Mouse (Mus musculus): ENCODE measurements around the gene Acap2.

Acap2 gene

GRCm38 (mm10) chr16:31172229-31172628 is 28.8 kb downstream of the Acap2 start:
- TF ChIP-seq CTCF (conservative IDR thresholded peaks at IDR 0.05; ENCODE audit: low read length) = no peak
- no peak for TF ChIP-seq POU5F1 (IDR thresholded peaks at IDR 0.05; ENCODE audit: borderline replicate concordance, low read length)
- TF ChIP-seq NANOG (IDR thresholded peaks at IDR 0.05; ENCODE audit: borderline replicate concordance, low read length) = no peak
- Histone ChIP-seq H3K9me3 (ENCODE audit: low read length) (no peaks in the 10 kb centered on the region), H3K36me3 (ENCODE audit: insufficient read depth, low read length) (no peaks in the 10 kb centered on the region), H3K27me3 (ENCODE audit: insufficient read depth, low read length) (no peaks in the 10 kb centered on the region), H3K4me1 (replicated peaks; ENCODE audit: low read depth, low read length) (peaks cover 73% of the 10 kb centered on the region), H3K4me3 (replicated peaks; ENCODE audit: low read length) (no peak overlapping the region)

GRCm38 (mm10) chr16:31171418-31171817 is 29.6 kb downstream of the Acap2 start:
- H3K4me1 ChIP-seq (replicated peaks; ENCODE audit: low read depth, low read length) = peaks cover 74% of the 10 kb centered on the region
- H3K27me3 ChIP-seq (ENCODE audit: insufficient read depth, low read length) = no peaks in the 10 kb centered on the region
- H3K9me3 ChIP-seq (ENCODE audit: low read length) = no peaks in the 10 kb centered on the region
- TF ChIP-seq CTCF (conservative IDR thresholded peaks at IDR 0.05; ENCODE audit: low read length) = no peak
- no peak for TF ChIP-seq NANOG (IDR thresholded peaks at IDR 0.05; ENCODE audit: borderline replicate concordance, low read length)
- TF ChIP-seq POU5F1 (IDR thresholded peaks at IDR 0.05; ENCODE audit: borderline replicate concordance, low read length) = no peak
- no peaks in the 10 kb centered on the region for H3K36me3 ChIP-seq (ENCODE audit: insufficient read depth, low read length)
- no peak overlapping the region for H3K4me3 ChIP-seq (replicated peaks; ENCODE audit: low read length)

GRCm38 (mm10) chr16:31170297-31170696 is 30.7 kb downstream of the Acap2 start:
- H3K9me3 ChIP-seq (ENCODE audit: low read length) = no peaks in the 10 kb centered on the region
- H3K4me3 ChIP-seq (replicated peaks; ENCODE audit: low read length) = peak overlapping the region; percentile 30; the same call in 1 of the 2 replicates
- H3K4me1 ChIP-seq (replicated peaks; ENCODE audit: low read depth, low read length) = peaks cover 72% of the 10 kb centered on the region
- H3K27me3 ChIP-seq (ENCODE audit: insufficient read depth, low read length) = no peaks in the 10 kb centered on the region
- H3K36me3 ChIP-seq (ENCODE audit: insufficient read depth, low read length) = no peaks in the 10 kb centered on the region
- no peak for TF ChIP-seq POU5F1 (IDR thresholded peaks at IDR 0.05; ENCODE audit: borderline replicate concordance, low read length)
- TF ChIP-seq CTCF (conservative IDR thresholded peaks at IDR 0.05; ENCODE audit: low read length) = peak; percentile 67

- Histone ChIP-seq H3K36me3 (ENCODE audit: insufficient read depth, low read length) (no peaks in the 10 kb centered on the region), H3K4me3 (replicated peaks; ENCODE audit: low read length) (peak overlapping the region; percentile 30; the same call in 1 of the 2 replicates), H3K9me3 (ENCODE audit: low read length) (no peaks in the 10 kb centered on the region), H3K27me3 (ENCODE audit: insufficient read depth, low read length) (no peaks in the 10 kb centered on the region), H3K4me1 (replicated peaks; ENCODE audit: low read depth, low read length) (peaks cover 70% of the 10 kb centered on the region)
- TF ChIP-seq POU5F1 (IDR thresholded peaks at IDR 0.05; ENCODE audit: borderline replicate concordance, low read length) (peak; percentile 36; the same call in 1 of the 2 replicates), CTCF (conservative IDR thresholded peaks at IDR 0.05; ENCODE audit: low read length) (no peak), NANOG (IDR thresholded peaks at IDR 0.05; ENCODE audit: borderline replicate concordance, low read length) (no peak)
Measured at GRCm38 (mm10) chr16:31169596-31169995, 31.4 kb downstream of the Acap2 start.

- TF ChIP-seq CTCF (conservative IDR thresholded peaks at IDR 0.05; ENCODE audit: low read length) (no peak), POU5F1 (IDR thresholded peaks at IDR 0.05; ENCODE audit: borderline replicate concordance, low read length) (no peak), NANOG (IDR thresholded peaks at IDR 0.05; ENCODE audit: borderline replicate concordance, low read length) (no peak)
Measured at GRCm38 (mm10) chr16:31167934-31168333, 33.1 kb downstream of the Acap2 start.

GRCm38 (mm10) chr16:31167017-31167887 is 33.8 kb downstream of the Acap2 start:
- TF ChIP-seq POU5F1 (IDR thresholded peaks at IDR 0.05; ENCODE audit: borderline replicate concordance, low read length) (no peak), NANOG (IDR thresholded peaks at IDR 0.05; ENCODE audit: borderline replicate concordance, low read length) (no peak), CTCF (conservative IDR thresholded peaks at IDR 0.05; ENCODE audit: low read length) (no peak)
- H3K27me3 ChIP-seq (ENCODE audit: insufficient read depth, low read length) = no peaks in the 10 kb centered on the region

More at GRCm38 (mm10) chr16:31167934-31168333, 33.1 kb downstream of the Acap2 start:
- Histone ChIP-seq H3K9me3 (ENCODE audit: low read length) (no peaks in the 10 kb centered on the region), H3K27me3 (ENCODE audit: insufficient read depth, low read length) (no peaks in the 10 kb centered on the region), H3K36me3 (ENCODE audit: insufficient read depth, low read length) (no peaks in the 10 kb centered on the region), H3K4me1 (replicated peaks; ENCODE audit: low read depth, low read length) (peaks cover 64% of the 10 kb centered on the region), H3K4me3 (replicated peaks; ENCODE audit: low read length) (no peak overlapping the region)

GRCm38 (mm10) chr16:31165907-31166306 is 35.1 kb downstream of the Acap2 start:
- H3K4me1 ChIP-seq (replicated peaks; ENCODE audit: low read depth, low read length) = peaks cover 49% of the 10 kb centered on the region
- TF ChIP-seq CTCF (conservative IDR thresholded peaks at IDR 0.05; ENCODE audit: low read length) (no peak), NANOG (IDR thresholded peaks at IDR 0.05; ENCODE audit: borderline replicate concordance, low read length) (no peak), POU5F1 (IDR thresholded peaks at IDR 0.05; ENCODE audit: borderline replicate concordance, low read length) (no peak)
- H3K4me3 ChIP-seq (replicated peaks; ENCODE audit: low read length) = no peak overlapping the region

More at GRCm38 (mm10) chr16:31167017-31167887, 33.8 kb downstream of the Acap2 start:
- Histone ChIP-seq H3K4me3 (replicated peaks; ENCODE audit: low read length) (no peak overlapping the region), H3K4me1 (replicated peaks; ENCODE audit: low read depth, low read length) (peaks cover 57% of the 10 kb centered on the region), H3K9me3 (ENCODE audit: low read length) (no peaks in the 10 kb centered on the region), H3K36me3 (ENCODE audit: insufficient read depth, low read length) (no peaks in the 10 kb centered on the region)

GRCm38 (mm10) chr16:31165467-31165866 is 35.6 kb downstream of the Acap2 start:
- Histone ChIP-seq H3K36me3 (ENCODE audit: insufficient read depth, low read length) (no peaks in the 10 kb centered on the region), H3K4me3 (replicated peaks; ENCODE audit: low read length) (no peak overlapping the region), H3K9me3 (ENCODE audit: low read length) (no peaks in the 10 kb centered on the region), H3K27me3 (ENCODE audit: insufficient read depth, low read length) (no peaks in the 10 kb centered on the region), H3K4me1 (replicated peaks; ENCODE audit: low read depth, low read length) (peaks cover 44% of the 10 kb centered on the region)
- TF ChIP-seq NANOG (IDR thresholded peaks at IDR 0.05; ENCODE audit: borderline replicate concordance, low read length) (no peak), POU5F1 (IDR thresholded peaks at IDR 0.05; ENCODE audit: borderline replicate concordance, low read length) (no peak), CTCF (conservative IDR thresholded peaks at IDR 0.05; ENCODE audit: low read length) (no peak)

More at GRCm38 (mm10) chr16:31165907-31166306, 35.1 kb downstream of the Acap2 start:
- Histone ChIP-seq H3K9me3 (ENCODE audit: low read length) (no peaks in the 10 kb centered on the region), H3K36me3 (ENCODE audit: insufficient read depth, low read length) (no peaks in the 10 kb centered on the region), H3K27me3 (ENCODE audit: insufficient read depth, low read length) (no peaks in the 10 kb centered on the region)

Measured in E14TG2a.4 (cell line).